Mouse (Mus musculus) stomach, postnatal 0 days (tissue): ENCODE results near the gene Rhebl1.
"Not testable (repeated sequence)": the region's sequence is repeated elsewhere in the genome, so short reads cannot be mapped to it uniquely, and the experiment has no call there.

Source experiments
- CTCF ChIP-seq: IDR thresholded peaks from 2 replicates; pipeline ENCODE4 v1.5.1; 2016; ENCODE audit warnings: antibody characterized with exemption, low read depth, mild to moderate bottlenecking, moderate library complexity
- EP300 ChIP-seq: optimal IDR thresholded peaks from 2 replicates; pipeline ENCODE3; 2016; ENCODE audit warnings: antibody characterized with exemption

- not testable (repeated sequence) for TF ChIP-seq CTCF, EP300
Observed at GRCm38 (mm10) chr15:98918499-98918895, 24.2 kb upstream of the Rhebl1 start.
